Mouse (Mus musculus): ENCODE measurements around the gene Pitpnm1.

DNA sequence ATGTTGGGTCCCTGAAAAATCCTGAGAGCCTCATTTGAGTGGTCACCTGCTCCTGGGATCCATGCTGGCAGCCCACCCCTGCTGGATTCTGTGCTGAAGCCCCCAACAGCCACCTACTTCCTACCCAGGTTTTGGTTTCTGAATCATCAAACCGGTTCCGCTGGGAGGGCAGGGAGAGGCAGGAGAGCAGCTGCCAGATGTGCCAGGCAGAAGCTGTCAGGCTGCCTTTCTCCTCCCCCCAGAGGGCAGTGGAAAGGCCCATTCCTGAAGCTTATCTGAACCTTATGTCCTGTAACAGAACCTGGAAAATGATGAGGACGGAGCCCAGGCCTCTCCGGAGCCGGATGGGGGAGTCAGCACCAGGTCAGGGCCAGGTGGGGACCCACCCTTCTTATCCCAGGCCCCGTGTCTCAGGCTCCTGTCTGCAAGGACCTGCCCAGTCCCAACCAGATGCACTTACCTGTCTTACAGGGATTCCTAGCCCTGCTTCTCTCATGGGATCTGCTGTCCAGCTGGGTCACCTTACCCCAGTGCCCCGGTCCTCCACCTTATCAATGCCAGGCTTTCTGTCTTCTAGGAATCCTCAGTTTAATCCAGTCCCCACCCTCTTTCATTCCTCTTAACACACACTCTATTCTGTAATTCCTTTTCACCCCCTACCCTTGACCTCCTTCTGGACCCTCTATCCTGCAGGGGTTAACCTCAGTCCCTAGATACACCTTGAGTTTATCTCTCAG is 27.1 kb downstream of the Pitpnm1 start:
- no peak for TF ChIP-seq EP300 (IDR thresholded peaks at IDR 0.05)
- no peak for TF ChIP-seq CTCF (IDR thresholded peaks at IDR 0.05)

Measured in lung, postnatal 0 days (tissue).